Mouse (Mus musculus) B cell, adult 2 months (primary cell): ENCODE measurements around the gene Adam23.
"Not testable (repeated sequence)": the region's sequence is repeated elsewhere in the genome, so short reads cannot be mapped to it uniquely, and the experiment has no call there.

Experiments used
- DNase-seq, 2 experiments: peaks; one replicate each; pipeline ENCODE4 v3.0.0; 2022

Adam23 gene

DNA sequence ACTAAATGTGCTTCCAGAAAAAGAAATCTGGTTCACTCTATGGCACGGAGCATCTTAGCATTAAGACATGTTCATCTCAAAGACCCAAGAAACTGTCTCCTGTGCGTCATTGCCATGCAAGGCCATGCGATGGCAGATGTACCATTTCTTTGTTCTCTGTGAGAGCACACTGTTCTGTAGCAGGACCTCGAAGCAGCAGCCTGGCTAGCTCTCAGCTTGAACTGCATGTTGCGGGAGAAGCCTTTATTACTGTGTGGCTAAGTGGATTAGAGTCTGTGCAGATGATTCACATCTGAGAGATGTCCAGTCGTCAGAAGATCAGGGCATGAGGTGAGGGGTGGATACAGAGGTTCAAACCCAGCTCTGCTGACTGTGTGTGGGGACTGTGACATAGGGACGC, 141.2 kb downstream of the Adam23 start:
- no peak for DNase-seq

DNA sequence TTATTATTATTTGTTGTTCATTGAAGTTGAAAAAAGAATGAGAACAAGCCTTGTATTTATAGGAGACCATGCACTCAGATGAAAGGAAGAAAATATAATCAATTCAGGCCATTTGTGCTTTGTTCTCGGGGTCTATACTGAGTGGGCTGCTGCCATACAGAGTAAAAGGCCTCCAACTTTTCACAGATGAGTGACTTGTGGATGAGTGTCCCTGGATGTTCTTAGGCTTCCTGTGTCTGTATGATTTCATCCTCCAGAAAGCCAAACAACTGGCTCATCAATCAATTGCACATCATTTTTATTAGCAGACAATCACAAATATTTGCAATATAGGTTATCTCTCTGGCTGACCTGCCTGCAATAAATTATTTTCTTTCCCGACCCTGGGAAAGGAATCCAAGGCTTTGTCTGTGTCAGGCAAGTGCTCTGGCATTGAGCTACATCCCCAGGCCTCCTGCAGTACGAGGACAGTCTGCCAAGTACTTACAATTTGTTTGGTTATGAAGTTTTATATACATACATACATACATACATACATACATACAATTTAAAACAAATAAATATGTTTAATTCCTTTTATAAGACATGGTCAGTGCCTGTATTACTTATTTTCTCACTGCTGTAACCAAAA, 158.3 kb downstream of the Adam23 start:
- no peak for DNase-seq

GRCm38 (mm10) chr1:63609613-63610012, 163.9 kb downstream of the Adam23 start:
- DNase-seq = no peak

- DNase-seq = peak in 1 of 2 experiments; percentile 3
These were observed 168.9 kb downstream of the Adam23 start for GRCm38 (mm10) chr1:63614594-63614993.

GRCm38 (mm10) chr1:63615668-63616067, 170.0 kb downstream of the Adam23 start, which contains the start of gene Gm39653:
Gene Gm39653, plus strand, starts transcription at chr1:63615968.
- DNase-seq = no peak

- no peak for DNase-seq
These were observed 182.5 kb downstream of the Adam23 start for GRCm38 (mm10) chr1:63628211-63628610.

DNA sequence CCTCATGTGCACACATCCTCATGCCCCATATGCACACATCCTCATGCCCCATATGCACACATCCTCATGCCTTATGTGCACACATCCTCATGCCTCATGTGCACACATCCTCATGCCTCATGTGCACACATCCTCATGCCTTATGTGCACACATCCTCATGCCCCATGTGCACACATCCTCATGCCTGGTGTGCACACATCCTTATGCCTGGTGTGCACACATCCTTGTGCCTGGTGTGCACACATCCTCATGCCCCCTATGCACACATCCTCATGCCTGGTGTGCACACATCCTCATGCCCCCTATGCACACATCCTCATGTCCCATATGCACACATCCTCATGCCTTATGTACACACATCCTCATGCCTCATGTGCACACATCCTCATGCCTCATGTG, 184.7 kb downstream of the Adam23 start:
- not testable (repeated sequence) for DNase-seq

- DNase-seq = no peak
These were observed 194.2 kb downstream of the Adam23 start for GRCm38 (mm10) chr1:63639921-63640320.
